Mouse (Mus musculus): ENCODE data around the gene Peli3. TPM values are rescaled to one million over a fixed set of nuclear protein-coding genes. Genes with fewer than 3 reads are reported as not detected.
A peak's percentile ranks its signal among the peaks of the same experiment; 100 is the strongest.

The Peli3 gene
- polyA plus RNA-seq, 1 experiment from 2014 or later, result 13.7 TPM

DNA sequence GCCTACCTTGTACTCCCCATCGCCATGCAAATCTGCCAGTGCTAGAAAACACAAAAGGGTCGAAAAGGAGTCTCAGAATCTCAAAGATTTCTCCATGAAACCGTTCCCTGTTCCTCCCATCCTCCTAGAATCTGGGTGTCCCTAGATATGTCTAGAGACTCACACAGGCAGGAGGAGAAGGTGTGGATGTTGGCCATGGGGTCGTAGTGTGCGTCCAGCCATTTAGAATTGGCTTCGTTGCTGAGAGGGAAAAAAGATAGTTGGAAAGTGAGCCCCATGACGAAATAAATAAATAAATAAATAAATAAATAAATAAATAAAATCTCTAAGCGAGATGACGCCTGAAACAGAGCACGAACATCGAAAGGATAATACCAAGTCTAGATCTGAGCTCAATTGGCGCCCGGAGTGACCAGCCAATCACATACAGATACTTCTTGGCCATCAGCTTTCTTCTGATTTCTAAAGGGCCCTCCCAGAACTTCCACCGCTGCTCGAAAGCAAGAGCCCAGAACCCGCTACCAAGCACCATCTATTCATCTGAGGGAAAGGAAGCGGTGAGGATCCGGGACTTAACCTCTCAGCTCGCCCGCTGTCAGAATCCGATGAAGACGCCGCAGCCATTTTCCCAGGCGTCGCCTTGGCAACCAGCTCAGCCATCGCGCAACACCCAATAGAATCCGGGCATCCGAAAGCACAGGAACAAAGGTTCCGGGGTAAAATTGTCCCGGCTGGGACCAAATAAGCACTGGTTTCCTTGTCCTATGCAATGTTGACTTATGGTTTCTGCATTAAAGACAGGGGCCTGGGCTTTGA, 36.7 kb downstream of the Peli3 start, which contains the start of gene Bbs1:
TSS of gene Bbs1 (minus strand) at position 650 of the 816 bp plus-strand sequence.
- H3K36me3 ChIP-seq, result peaks cover 37% of the 10 kb centered on the region
- H3K4me2 ChIP-seq, result peak within 1 kb of the TSS; percentile 67
- peaks cover 14% of the 10 kb centered on the region for H3K4me1 ChIP-seq (replicated peaks)
- H3K9ac ChIP-seq, result peak within 1 kb of the TSS; percentile 76
- 8% methylated on average over 31 of the region's 31 CpGs for WGBS
- peak; percentile 71 for ATAC-seq (ENCODE audit: low FRiP score, low read depth)
- no peaks in the 10 kb centered on the region for H3K27me3 ChIP-seq
- H3K4me3 ChIP-seq, result peak within 1 kb of the TSS; percentile 87
- peak within 1 kb of the TSS; percentile 89 for H3K27ac ChIP-seq (replicated peaks)
- no peaks in the 10 kb centered on the region for H3K9me3 ChIP-seq

DNA sequence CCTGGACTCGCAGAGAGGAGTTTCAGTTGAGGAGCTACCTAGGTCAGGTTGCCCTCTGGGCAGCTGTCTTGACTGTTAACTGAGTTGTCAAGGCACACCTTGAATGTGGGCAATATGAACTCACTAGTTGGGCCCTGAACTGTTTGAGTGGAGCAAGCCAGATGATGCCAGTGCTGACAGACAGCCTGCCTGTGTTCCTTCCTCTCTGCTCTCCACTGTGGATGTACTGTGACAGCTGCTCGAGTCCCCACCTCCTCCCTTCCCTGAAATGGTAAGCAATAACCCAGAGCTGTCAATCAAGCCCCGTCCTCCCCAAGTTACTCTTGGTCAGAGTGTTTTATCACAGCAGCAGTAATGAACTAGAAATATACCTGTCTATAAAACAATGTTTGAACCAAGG, 43.0 kb downstream of the Peli3 start:
- no peaks in the 10 kb centered on the region for H3K9me3 ChIP-seq
- H3K4me3 ChIP-seq, result no peak overlapping the region
- no peak overlapping the region for H3K4me2 ChIP-seq
- H3K9ac ChIP-seq, result no peak overlapping the region
- 81% methylated on average over 3 of the region's 3 CpGs for WGBS
- no peaks in the 10 kb centered on the region for H3K27me3 ChIP-seq
- H3K27ac ChIP-seq (replicated peaks), result no peak overlapping the region
- H3K4me1 ChIP-seq (replicated peaks), result 0 out of 2 replicates have a peak, but pooled peaks cover under 1% of the 10 kb centered on the region
- no peak for ATAC-seq (ENCODE audit: low FRiP score, low read depth)
- H3K36me3 ChIP-seq, result peaks cover 22% of the 10 kb centered on the region

DNA sequence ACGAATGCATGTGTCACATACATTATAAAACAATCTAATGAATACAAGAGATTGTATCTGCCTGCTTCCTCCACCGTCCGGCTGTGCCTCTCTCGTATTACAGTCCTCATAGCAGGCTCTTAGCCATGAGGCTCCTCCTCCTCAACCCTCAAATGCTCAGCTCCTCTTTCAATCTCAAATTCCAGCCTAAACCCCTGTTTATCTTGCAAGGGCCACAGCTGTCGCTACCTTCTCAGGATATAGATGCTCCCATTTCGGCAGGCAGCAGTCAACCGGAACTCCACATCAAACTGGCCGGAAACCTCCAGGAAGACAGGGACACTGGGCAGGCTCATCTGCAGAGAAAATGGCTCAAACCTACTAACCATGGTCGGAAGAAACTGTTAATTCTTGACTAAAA, 44.0 kb downstream of the Peli3 start:
- H3K9me3 ChIP-seq, result no peaks in the 10 kb centered on the region
- no peak overlapping the region for H3K4me3 ChIP-seq
- H3K27me3 ChIP-seq, result no peaks in the 10 kb centered on the region
- ATAC-seq (ENCODE audit: low FRiP score, low read depth), result no peak
- H3K4me2 ChIP-seq, result no peak overlapping the region
- no peak overlapping the region for H3K9ac ChIP-seq
- no peaks in the 10 kb centered on the region for H3K4me1 ChIP-seq (replicated peaks)
- WGBS, result 89% methylated on average over 9 of the region's 9 CpGs
- H3K36me3 ChIP-seq, result peaks cover 22% of the 10 kb centered on the region
- no peak overlapping the region for H3K27ac ChIP-seq (replicated peaks)

DNA sequence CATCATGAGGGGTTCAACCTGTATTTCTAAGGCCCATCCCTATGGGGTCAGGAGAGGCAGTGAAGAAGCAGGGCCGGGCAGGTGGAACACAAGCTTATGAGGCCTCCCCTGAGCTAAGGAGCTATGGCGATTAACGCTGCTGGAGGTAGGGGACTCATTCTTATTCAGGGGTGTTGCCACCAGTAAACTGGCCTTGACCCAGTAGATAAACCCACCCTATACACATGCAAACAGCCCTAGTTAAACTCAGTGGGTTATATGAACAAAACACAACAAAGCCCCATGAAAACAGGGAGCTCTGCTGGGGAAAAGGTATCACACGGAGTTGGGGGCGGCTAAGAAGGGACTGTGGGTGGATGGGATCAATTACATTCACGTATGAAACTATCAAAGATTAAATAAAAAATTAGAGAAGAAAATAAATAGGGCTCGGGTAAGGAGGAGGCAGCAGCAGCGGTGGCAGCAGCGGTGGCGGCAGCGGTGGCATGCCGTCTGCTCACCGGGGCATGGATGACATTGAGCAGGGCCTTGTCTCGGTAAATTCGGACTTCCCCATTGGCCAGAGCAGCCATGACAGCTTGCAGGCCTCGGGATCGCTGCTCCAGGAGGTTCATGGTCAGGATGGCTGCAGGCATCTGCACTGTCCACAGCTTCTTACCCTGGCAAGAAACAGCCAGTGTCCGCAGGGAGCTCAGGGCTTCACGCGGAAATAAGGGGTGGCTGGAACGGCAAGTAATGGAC, 46.0 kb downstream of the Peli3 start:
- no peaks in the 10 kb centered on the region for H3K27me3 ChIP-seq
- H3K9me3 ChIP-seq, result no peaks in the 10 kb centered on the region
- H3K36me3 ChIP-seq, result peaks cover 20% of the 10 kb centered on the region
- no peaks in the 10 kb centered on the region for H3K4me1 ChIP-seq (replicated peaks)
- WGBS, result 55% methylated on average over 21 of the region's 21 CpGs
- H3K4me2 ChIP-seq, result no peak overlapping the region
- no peak overlapping the region for H3K27ac ChIP-seq (replicated peaks)
- H3K9ac ChIP-seq, result no peak overlapping the region
- no peak overlapping the region for H3K4me3 ChIP-seq
- ATAC-seq (ENCODE audit: low FRiP score, low read depth), result no peak

DNA sequence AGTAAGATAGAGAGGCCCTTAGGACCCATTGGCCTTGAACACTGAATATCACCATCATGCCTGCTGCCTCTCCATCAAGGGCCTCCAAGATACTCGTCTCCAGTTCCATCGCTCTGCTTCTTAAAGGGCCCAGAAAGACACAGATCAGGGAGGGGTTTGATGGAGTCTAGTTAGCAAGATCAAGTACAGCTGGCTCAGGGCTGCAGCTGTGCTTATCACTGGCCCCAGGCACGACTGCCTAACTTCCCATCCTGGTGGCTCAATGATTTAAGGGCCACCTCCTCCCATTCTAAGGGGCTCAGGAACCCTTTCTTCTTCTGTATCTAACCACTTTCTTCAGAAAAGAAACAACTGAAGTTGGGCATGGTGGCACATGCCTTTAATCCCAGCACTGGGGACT, 51.1 kb downstream of the Peli3 start:
- WGBS, result 90% methylated on average over 3 of the region's 3 CpGs
- peaks cover 11% of the 10 kb centered on the region; the same call in 1 of the 2 replicates for H3K36me3 ChIP-seq
- H3K9ac ChIP-seq, result no peak overlapping the region
- no peak overlapping the region for H3K4me3 ChIP-seq
- H3K27ac ChIP-seq (replicated peaks), result no peak overlapping the region
- no peaks in the 10 kb centered on the region for H3K4me1 ChIP-seq (replicated peaks)
- no peaks in the 10 kb centered on the region for H3K27me3 ChIP-seq
- no peak for ATAC-seq (ENCODE audit: low FRiP score, low read depth)
- no peaks in the 10 kb centered on the region for H3K9me3 ChIP-seq
- no peak overlapping the region for H3K4me2 ChIP-seq

DNA sequence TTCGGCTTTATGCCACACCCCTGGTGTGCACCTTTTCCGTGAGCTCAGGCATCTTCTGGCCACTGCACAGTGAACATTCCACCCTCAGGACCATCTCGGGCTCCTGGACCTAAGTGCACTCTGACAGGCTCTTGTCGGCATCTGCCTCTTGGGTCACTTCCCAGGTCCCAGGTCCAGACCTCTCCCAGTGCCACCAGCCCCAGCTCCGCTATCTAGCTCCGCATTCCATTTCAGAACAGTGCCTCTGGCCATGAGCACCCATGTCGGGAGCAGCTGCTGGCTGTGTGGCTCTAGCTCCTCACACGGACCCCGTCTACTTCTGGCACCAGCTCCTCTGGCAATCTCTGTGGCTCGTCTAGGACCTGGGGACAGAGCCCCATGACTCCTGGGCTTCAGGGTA, 53.1 kb downstream of the Peli3 start:
- Histone ChIP-seq H3K4me3 (no peak overlapping the region), H3K36me3 (peaks cover 11% of the 10 kb centered on the region; the same call in 1 of the 2 replicates), H3K9me3 (no peaks in the 10 kb centered on the region), H3K9ac (no peak overlapping the region), H3K27ac (replicated peaks) (no peak overlapping the region), H3K4me2 (no peak overlapping the region), H3K27me3 (no peaks in the 10 kb centered on the region), H3K4me1 (replicated peaks) (no peaks in the 10 kb centered on the region)
- ATAC-seq (ENCODE audit: low FRiP score, low read depth), result no peak
- 92% methylated on average over 10 of the region's 10 CpGs for WGBS

DNA sequence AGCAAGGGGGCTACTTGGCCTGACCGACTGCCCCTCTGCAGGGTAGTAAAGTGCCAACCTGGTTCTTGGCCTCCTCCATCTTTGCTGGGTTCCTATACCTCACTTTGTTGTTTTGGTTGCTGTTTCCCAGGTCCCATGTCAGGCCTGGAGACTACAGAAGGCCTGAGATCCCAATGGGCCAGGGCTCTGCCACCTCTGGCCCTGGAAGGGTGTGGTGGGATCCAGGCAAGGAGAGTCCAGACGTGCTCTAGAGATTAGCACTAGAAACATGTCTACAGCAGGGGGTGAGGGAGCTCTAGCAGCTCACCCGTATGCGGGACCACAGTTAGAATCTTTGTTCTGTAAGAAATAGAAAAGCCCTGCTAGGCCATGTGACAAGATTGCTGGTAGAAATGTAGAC, 59.0 kb downstream of the Peli3 start:
- Histone ChIP-seq H3K9ac (no peak overlapping the region), H3K27ac (replicated peaks) (no peak overlapping the region), H3K4me2 (no peak overlapping the region), H3K36me3 (0 out of 2 replicates have a peak, but pooled peaks cover 3% of the 10 kb centered on the region), H3K4me1 (replicated peaks) (peaks cover 13% of the 10 kb centered on the region), H3K4me3 (no peak overlapping the region), H3K27me3 (no peaks in the 10 kb centered on the region), H3K9me3 (no peaks in the 10 kb centered on the region)
- no peak for ATAC-seq (ENCODE audit: low FRiP score, low read depth)
- WGBS, result 89% methylated on average over 4 of the region's 4 CpGs

Other genes starting within 250 kb of the Peli3 start
- gene Gm960, start 244.5 kb downstream of the Peli3 start, polyA plus RNA-seq (2015; fragmentation: Nextera tagmentation; extraction: Ambion mirVana), result 6.6 and 7.0 TPM in 2 replicates
- 29.2 and 33.5 TPM in 2 replicates for gene Sptbn2, start 232.0 kb downstream of the Peli3 start, polyA plus RNA-seq (2015; fragmentation: Nextera tagmentation; extraction: Ambion mirVana)
- 134 and 139 TPM in 2 replicates for gene Rbm4b, start 186.6 kb downstream of the Peli3 start, polyA plus RNA-seq (2015; fragmentation: Nextera tagmentation; extraction: Ambion mirVana)
- gene Rbm4, start 149.2 kb downstream of the Peli3 start, polyA plus RNA-seq (2015; fragmentation: Nextera tagmentation; extraction: Ambion mirVana), result 72.3 and 87.5 TPM in 2 replicates
- gene Gm21992, start 131.5 kb downstream of the Peli3 start, polyA plus RNA-seq (2015; fragmentation: Nextera tagmentation; extraction: Ambion mirVana), result 22.9 and 23.9 TPM in 2 replicates
- gene Rbm14, start 131.5 kb downstream of the Peli3 start, polyA plus RNA-seq (2015; fragmentation: Nextera tagmentation; extraction: Ambion mirVana), result 62.4 and 64.8 TPM in 2 replicates
- gene Ccs, start 103.8 kb downstream of the Peli3 start, polyA plus RNA-seq (2015; fragmentation: Nextera tagmentation; extraction: Ambion mirVana), result 40.8 and 41.4 TPM in 2 replicates
- 0.55 and 0.73 TPM in 2 replicates for gene Ccdc87, start 103.8 kb downstream of the Peli3 start, polyA plus RNA-seq (2015; fragmentation: Nextera tagmentation; extraction: Ambion mirVana)
- 76.5 and 78.7 TPM in 2 replicates for gene Ctsf, start 88.0 kb downstream of the Peli3 start, polyA plus RNA-seq (2015; fragmentation: Nextera tagmentation; extraction: Ambion mirVana)
- 1.6 and 2.3 TPM in 2 replicates for gene Actn3, start 65.2 kb downstream of the Peli3 start, polyA plus RNA-seq (2015; fragmentation: Nextera tagmentation; extraction: Ambion mirVana)
- 23.3 and 24.1 TPM in 2 replicates for gene Zdhhc24, start 64.5 kb downstream of the Peli3 start, polyA plus RNA-seq (2015; fragmentation: Nextera tagmentation; extraction: Ambion mirVana)
- gene Bbs1, start 36.5 kb downstream of the Peli3 start, polyA plus RNA-seq (2015; fragmentation: Nextera tagmentation; extraction: Ambion mirVana), result 8.5 and 10.3 TPM in 2 replicates
- 106 and 108 TPM in 2 replicates for gene Dpp3, start 14.8 kb downstream of the Peli3 start, polyA plus RNA-seq (2015; fragmentation: Nextera tagmentation; extraction: Ambion mirVana)
- gene Mrpl11, start 19.0 kb upstream of the Peli3 start, polyA plus RNA-seq (2015; fragmentation: Nextera tagmentation; extraction: Ambion mirVana), result 95.7 and 101 TPM in 2 replicates
- gene Npas4, start 47.2 kb upstream of the Peli3 start, polyA plus RNA-seq (2015; fragmentation: Nextera tagmentation; extraction: Ambion mirVana), result 0.31 and 0.51 TPM in 2 replicates
- gene Slc29a2, start 80.7 kb upstream of the Peli3 start, polyA plus RNA-seq (2015; fragmentation: Nextera tagmentation; extraction: Ambion mirVana), result 12.2 and 15.4 TPM in 2 replicates
- 93.1 and 97.9 TPM in 2 replicates for gene B4gat1, start 95.7 kb upstream of the Peli3 start, polyA plus RNA-seq (2015; fragmentation: Nextera tagmentation; extraction: Ambion mirVana)
- gene AC124502.3, start 95.8 kb upstream of the Peli3 start, polyA plus RNA-seq (2015; fragmentation: Nextera tagmentation; extraction: Ambion mirVana), result 2.7 and 5.1 TPM in 2 replicates
- 30.7 and 31.7 TPM in 2 replicates for gene Brms1, start 98.2 kb upstream of the Peli3 start, polyA plus RNA-seq (2015; fragmentation: Nextera tagmentation; extraction: Ambion mirVana)
- gene Rin1, start 107.4 kb upstream of the Peli3 start, polyA plus RNA-seq (2015; fragmentation: Nextera tagmentation; extraction: Ambion mirVana), result 0.79 and 1.1 TPM in 2 replicates
- gene Cd248, start 125.0 kb upstream of the Peli3 start, polyA plus RNA-seq (2015; fragmentation: Nextera tagmentation; extraction: Ambion mirVana), result 19.8 and 22.0 TPM in 2 replicates
- gene Tmem151a, start 142.4 kb upstream of the Peli3 start, polyA plus RNA-seq (2015; fragmentation: Nextera tagmentation; extraction: Ambion mirVana), result 28.3 and 34.0 TPM in 2 replicates
- 55.8 and 64.0 TPM in 2 replicates for gene Yif1a, start 145.4 kb upstream of the Peli3 start, polyA plus RNA-seq (2015; fragmentation: Nextera tagmentation; extraction: Ambion mirVana)
- gene Cnih2, start 155.4 kb upstream of the Peli3 start, polyA plus RNA-seq (2015; fragmentation: Nextera tagmentation; extraction: Ambion mirVana), result 364 and 435 TPM in 2 replicates
- 210 and 222 TPM in 2 replicates for gene Rab1b, start 163.9 kb upstream of the Peli3 start, polyA plus RNA-seq (2015; fragmentation: Nextera tagmentation; extraction: Ambion mirVana)
- gene Klc2, start 175.4 kb upstream of the Peli3 start, polyA plus RNA-seq (2015; fragmentation: Nextera tagmentation; extraction: Ambion mirVana), result 76.9 and 90.2 TPM in 2 replicates

Data from hindbrain, embryonic 15.5 days (tissue).